Mouse (Mus musculus) gonadal fat pad, adult 2 months (tissue): Measurements from ENCODE around the gene Ccn6. TPM values are rescaled to one million over a fixed set of nuclear protein-coding genes. Genes with fewer than 3 reads are reported as not detected.

Experiments used
- DNase-seq: peaks from one replicate; pipeline ENCODE4 v3.0.0-alpha.2; 2012; ENCODE audit warnings: low read depth
- polyA plus RNA-seq: library from polyadenylated mRNA; depleted of rRNA; stranded (reverse); fragments of >200 nt; gene quantifications from 2 replicates; pipeline ENCODE4 v1.2.3, GENCODE M21; 2012; rRNA removed

The Ccn6 gene
- polyA plus RNA-seq, 1 experiment, result not detected

DNA sequence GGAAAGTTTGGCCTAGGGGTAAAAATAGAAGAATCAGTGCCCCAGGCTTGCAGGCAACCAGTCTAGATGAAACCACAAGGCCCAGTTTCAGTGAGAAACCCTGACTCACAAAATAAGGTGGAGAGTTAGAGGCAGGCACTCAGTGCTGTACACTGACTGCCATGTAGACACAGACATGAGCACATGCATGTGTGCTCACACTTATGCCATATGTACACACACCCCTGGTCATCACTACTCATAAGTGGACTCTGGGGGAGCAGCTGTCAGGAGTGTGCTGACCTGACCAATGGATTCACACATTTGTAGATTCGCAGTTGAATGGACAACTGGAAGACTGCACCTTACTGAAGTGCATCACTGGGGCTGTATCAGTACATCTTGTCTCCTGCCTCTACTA lies 2.2 kb downstream of the Ccn6 start:
- no peak for DNase-seq

DNA sequence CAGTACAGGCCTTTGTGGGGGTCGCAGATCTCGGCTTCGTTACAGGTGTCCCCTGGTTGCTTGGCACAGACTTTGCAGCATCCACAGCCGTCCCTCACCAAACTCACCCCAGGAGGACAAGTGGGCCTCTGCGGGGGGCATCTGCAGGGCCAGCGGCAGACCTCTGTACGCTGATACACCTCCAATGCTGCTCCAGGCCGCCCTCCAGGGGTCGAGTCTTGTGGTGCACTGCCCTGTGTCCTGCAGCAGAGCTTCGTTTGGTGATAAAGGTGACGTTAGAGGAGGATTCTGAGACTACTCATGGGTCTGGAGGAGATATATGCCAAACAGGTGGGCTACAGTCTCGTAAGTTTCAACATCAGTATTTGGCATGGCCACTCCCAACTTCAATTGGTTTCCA lies 5.3 kb downstream of the Ccn6 start:
- DNase-seq, result no peak

DNA sequence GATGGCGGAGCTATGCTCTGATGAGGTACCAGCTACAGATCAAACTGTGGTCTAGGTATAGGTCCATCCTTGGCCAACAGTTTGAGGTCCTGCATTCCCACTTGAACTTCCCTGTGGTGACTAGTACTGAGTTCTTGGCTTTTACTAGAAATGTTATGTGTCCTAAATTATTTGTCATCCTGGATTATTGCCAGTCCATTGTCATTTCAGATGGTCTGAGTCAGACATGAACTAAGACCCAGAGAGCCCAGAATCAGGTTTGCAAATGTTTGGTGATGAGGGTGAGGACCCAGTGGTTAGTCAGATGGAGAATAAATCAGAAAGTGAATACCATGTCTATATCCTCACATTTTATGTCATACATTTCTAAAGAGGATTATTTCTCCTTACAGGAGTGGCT lies 6.3 kb downstream of the Ccn6 start:
- DNase-seq, result no peak

DNA sequence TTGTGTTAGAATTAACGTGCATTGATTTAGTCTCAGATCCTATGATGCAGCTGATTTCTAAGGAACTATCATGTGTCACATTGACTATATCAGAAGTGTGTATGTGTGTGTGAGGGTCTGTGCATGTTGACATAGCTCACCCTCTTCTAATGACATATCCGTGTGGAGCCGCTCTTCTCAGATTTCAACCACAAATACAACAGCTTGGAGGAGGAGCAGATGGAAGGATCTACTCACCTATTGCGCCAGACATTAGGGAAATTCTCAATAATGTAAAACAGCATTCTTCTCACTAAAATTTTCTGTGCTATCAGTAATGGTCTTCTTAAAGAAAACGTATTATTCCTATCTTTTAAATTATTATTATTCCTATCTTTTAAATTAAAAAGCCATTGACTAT lies 6.9 kb downstream of the Ccn6 start:
- DNase-seq, result no peak

DNA sequence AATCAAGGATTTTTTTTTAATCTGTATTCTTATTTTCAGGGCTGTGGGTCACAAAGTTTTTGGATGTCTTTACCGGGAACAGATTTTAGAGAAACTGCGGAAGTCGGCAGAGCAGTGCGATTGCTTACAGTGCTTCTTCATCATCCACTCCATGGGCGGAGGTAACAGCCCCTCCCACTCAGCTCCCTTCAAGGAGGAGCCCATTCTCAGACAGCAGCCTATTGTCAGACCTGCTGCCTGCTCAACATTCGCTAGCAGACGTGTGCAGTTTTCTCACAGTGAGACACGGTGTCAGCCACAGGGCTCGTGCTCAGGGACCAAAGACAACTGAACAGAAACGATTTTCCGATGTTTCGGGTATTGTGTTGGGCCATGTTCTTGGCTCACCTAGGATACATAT lies 21.4 kb downstream of the Ccn6 start:
- DNase-seq, result no peak

DNA sequence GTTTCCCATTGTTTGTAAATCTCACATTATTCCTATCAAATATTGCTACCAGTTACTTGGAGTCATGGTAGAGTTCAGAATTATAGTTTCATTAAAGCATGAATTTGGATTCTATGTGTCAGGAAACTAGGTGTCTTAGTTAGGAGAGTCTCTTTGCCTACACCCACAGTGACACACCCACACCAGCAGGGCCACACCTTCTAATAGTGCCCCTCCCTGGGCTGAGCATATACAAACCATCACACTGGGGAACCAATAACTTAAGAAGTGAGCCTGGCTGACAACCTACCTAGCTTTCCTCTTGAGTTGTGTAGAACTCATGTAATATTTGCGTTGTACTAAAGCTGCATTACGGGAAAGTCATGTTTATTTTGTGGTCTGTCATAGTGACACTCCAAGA lies 22.2 kb downstream of the Ccn6 start:
- DNase-seq, result no peak

DNA sequence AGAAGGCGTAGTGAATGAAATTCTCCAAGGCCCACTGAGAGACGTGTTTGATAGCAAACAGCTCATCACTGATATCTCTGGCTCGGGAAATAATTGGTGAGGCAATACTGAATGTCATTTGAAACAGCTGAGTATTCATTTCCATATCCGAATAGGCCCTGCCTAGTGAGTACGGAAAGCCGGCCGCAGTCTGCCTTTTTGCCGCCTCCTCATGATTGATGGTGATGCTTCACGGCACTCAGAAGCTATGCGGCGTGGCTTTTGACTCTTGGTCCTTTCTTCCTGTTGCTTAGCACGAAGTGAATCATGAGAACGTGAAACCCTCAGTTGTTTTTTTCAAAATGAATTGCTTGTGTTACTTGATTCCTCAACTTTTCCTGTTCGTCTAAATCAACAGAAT lies 22.8 kb downstream of the Ccn6 start:
- DNase-seq, result no peak

DNA sequence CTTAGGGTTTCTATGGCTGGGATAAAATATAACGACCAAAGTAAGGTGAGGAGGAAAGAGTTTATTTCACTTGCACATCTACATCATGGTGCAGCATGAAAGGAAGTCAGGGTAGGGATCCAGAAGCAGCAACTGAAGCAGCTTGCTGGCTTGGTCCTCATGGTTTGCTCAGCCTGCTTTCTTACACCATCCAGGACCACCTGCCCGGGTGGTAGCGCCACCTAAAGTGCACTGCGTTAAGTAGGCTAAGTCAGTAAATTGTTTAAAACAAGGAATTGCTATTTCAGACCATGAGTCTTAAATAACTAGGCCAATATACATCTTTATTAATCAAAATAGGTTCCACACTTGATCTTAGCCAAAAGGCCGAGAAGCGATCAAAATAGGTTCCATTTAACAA lies 24.8 kb downstream of the Ccn6 start:
- DNase-seq, result no peak

DNA sequence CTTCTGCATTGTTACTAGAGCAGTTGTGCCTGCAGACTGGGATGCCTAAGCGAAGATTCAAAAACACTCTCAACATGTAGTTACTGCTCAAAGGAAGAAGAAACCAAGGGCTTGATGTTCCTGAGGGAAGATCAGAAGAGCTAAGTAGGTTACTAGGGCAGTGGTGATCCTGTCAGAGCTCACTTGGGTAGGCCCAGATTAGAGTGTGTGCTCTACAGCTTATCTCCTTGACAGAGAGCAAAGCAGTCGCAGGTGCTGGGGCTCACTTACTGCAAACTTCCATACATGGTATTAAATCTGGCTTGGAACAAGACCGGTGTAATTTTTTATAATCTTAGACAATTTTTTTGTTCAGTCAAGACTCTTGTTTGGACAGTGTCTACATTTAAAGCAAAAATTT lies 25.8 kb downstream of the Ccn6 start:
- no peak for DNase-seq

DNA sequence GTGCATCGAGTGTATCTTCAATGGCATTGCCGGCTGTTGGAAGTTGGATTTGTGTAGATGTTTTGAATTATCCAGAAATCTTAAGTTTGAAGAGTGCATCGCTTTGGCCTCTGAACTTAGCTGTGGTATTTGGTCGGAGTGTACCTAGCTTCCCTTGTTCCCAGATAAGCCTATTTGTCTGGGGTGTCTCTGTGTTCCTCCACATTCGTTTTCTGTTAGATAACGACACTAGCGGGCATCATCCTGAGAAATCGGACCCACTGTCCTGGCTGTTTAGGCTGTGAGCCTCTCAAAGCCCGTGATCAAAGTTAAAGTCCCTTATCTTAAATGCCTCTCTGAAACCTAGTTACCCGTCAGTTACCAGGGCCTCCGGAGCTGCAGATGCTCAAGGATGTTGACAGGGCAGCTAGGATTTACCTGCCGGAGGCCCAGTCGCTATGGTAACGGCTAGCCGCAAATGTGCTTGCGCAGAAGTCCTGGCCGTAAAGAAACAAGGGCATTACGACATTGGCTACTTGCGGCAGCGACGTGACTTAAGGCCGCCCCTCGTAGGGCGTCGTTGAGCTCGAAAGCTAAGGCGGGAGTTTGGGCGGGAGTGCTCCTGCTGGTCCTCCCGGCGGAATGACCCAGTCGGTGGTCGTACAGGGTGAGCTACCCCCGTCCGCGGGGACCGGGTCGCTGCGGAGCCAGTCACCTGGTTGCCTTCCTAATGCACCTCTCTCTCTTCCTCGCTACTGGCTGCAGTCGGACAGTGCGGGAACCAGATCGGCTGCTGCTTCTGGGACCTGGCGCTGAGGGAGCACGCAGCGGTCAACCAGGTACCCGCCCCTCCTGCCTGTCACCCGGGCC lies 29.9 kb downstream of the Ccn6 start, which contains the start of the genes Fam229b and Tube1:
TSS of gene Fam229b (minus strand) at position 453 of the 849 bp plus-strand sequence.
TSS of gene Tube1 (plus strand) at position 515 of the 849 bp plus-strand sequence.
- peak; percentile 65 for DNase-seq

DNA sequence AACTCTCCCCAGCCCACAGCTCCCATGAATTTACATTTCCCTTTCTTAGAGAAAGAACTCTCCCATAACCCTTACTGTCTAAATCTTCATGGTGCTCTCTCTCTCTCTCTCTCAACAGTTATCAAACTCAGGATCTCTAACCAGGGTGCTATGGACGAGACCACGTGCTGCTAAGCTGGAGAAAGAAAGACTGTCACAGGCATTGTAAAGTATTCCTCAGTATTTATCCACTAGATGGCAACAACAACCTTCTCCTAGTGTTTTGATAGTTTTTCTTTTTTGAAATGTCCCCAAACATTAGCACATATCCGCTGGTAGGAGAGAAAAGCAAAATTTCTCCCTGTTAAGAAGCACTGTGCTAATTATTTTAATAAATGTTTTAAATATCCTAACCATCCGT lies 42.2 kb downstream of the Ccn6 start:
- DNase-seq, result no peak

DNA sequence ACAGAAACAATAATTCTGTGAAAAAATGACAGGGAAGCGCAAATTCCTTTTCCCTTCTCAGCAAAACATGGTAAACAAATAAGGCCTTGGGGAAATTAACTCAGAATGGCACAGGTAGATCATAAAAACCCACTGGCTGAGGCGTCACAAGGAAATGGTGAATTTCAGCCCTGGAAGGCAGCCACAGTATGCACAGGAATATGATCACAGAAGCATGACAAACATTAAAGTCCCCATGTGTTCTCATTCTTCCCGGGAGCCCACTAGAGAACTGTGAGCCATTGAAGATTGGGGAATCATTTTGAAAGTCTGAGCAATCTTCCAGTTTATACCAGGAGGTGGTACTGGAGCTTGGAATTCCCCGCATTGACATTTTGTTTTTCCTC lies 54.1 kb downstream of the Ccn6 start:
- no peak for DNase-seq

DNA sequence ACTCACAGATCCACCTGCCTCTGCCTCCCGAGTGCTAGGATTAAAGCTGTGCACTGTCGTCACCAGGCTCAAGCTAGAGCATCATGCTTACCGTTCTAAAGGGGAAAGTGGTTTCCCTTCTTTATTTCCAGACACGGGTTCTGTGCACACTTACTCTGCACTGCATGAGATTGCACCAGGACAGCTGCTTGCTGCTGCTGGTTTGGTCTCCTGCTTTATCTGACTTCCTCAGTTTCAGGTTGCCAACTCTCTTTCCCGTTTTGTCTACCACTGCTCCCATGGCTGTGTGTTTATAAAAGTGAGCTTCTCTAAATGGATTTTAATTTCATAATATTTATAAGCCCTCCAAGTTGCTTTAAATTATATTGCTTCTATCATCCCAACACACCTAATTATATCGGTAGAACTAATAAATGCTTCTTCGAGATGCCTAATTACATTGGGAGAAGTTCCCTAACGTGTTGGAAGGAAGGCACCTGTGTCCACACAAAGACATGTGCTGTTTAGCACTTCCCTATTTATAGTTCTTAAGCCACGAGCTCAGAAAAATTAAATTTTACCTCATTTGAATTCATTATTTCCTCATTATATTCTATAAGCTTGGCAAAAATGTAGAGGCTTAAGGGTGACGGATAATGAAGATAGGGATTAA lies 54.6 kb downstream of the Ccn6 start:
- DNase-seq, result no peak

DNA sequence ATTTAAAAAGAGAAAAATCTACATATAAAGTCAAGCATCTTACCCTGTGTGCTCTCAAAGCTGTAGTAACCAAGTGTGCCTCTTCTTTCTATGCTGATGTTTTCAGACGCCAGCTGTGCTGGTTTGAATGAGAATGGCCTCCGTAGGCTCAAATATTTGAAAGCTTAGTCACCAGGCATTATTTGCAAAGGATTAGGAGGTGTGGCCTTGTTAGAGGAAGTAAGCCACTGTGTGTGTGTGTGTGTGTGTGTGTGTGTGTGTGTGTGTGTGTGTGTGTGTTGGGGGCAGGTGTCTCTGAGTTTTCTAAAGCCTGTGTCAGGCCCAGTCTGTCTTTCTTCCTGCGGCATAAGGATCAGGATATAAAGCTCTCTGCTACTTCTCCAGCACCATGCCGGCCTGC lies 56.7 kb downstream of the Ccn6 start:
- DNase-seq, result no peak

DNA sequence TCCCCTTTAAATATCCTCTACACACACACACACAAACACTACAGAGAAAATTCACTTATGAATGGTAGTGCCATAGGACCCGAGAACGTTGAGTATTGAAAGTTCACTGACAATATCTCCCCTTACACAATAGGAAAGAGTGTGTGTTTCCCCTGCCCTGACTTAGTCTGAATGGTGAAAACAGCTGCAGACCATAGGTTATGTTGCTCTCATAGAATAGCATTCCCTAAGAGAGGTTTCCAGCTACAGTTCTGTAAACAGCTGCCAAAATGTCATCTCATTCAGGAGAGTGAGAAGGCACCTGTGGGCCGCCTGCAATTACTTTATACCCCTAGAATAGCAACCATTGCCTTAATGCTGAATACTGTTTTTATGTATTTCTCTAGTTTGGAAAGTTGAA lies 57.2 kb downstream of the Ccn6 start:
- DNase-seq, result no peak

DNA sequence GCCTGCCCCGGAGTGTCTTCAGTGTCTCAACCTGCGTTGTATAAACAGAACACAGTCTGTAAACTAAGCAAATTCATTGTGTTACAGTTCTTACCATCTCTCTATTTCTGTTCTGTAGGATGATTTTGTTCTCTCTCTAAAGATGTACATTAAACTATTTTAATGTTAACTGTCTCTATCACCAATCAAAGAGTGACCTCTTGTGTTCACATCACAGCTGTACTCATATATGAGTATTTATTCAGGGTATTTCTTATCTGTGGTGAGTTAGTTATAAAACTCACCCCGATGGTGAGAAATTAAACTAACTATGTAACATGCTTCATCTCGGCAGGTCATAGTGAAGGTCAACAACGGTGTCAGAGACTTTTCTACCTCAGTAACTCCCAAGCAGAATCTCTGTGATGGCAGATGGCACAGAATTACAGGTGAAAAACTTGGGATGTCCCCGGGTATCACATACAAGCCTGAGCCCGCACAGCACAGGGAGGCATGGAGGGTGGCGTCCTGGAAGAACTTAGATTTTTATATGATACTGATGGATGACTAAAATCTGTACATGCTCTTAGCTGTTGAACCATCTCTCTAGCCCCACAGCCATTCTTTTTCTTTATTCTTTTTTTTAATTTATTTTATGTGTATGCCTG lies 58.7 kb downstream of the Ccn6 start:
- no peak for DNase-seq

Other genes with a start within 250 kb of the Ccn6 start
- gene Lama4, start 198.3 kb downstream of the Ccn6 start, polyA plus RNA-seq, result 42.7 and 63.2 TPM in 2 replicates
- gene Fam229b, start 29.9 kb downstream of the Ccn6 start, polyA plus RNA-seq, result 9.1 and 10.4 TPM in 2 replicates
- 1.6 and 1.7 TPM in 2 replicates for gene Tube1, start 29.8 kb downstream of the Ccn6 start, polyA plus RNA-seq
- 13.0 and 16.8 TPM in 2 replicates for gene Fyn, start 205.1 kb upstream of the Ccn6 start, polyA plus RNA-seq